Mouse (Mus musculus) small intestine, adult 10 weeks (tissue): ENCODE results near the gene Vmn1r115. TPM values are rescaled to one million over a fixed set of nuclear protein-coding genes. Genes with fewer than 3 reads are reported as not detected.

Experiments
- polyA plus RNA-seq: library from polyadenylated mRNA; stranded (reverse); fragments of 350-450 nt; fragmentation: Illumina TruSeq; extraction: RNeasy Lipid Tissue Mini Kit (QIAGEN cat#74804); gene quantifications from one replicate; pipeline ENCODE4 v1.2.3, GENCODE M21; 2014; ENCODE audit warnings: low replicate concordance

Vmn1r115 gene
- polyA plus RNA-seq, result not detected

DNA sequence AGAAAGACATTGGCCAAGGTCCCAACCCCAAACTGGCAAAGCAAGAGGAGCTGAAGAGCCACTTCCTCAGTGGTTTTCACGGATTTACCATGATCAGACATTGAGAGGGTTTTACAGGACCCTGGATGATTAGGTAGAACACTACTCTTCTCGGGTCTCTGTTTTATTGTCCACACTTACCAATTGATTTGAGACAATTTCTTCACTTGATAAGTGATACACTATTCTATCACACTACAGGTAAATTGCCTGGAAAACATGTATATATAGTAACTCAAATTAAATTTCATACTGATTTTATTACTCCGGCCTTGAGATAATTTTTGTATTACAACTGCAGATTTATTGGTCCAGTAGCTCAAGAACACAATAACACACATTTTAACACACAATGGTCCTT is at the start of gene Vmn1r115:
TSS of gene Vmn1r115 (minus strand) at position 101 of the 400 bp plus-strand sequence.

GRCm38 (mm10) chr7:20884021-20884420 is 39.2 kb upstream of the Vmn1r115 start, which contains the start of gene Vmn1r117:
Gene Vmn1r117 (minus strand): TSS chr7:20884121.

GRCm38 (mm10) chr7:20871956-20872355 is 27.2 kb upstream of the Vmn1r115 start, which contains the start of gene Vmn1r116:
Gene Vmn1r116 (plus strand): TSS chr7:20872256.

GRCm38 (mm10) chr7:20812086-20812485 is 32.7 kb downstream of the Vmn1r115 start, which contains the start of gene Vmn1r114:
Gene Vmn1r114 (minus strand): TSS chr7:20812186.

Other genes starting within 250 kb of the Vmn1r115 start
- gene Gm4513, start 246.0 kb downstream of the Vmn1r115 start, polyA plus RNA-seq, result not detected
- gene Vmn1r107, start 176.1 kb downstream of the Vmn1r115 start, polyA plus RNA-seq, result not detected
- gene Vmn1r111, start 141.8 kb downstream of the Vmn1r115 start, polyA plus RNA-seq, result not detected
- gene Gm10668, start 114.4 kb downstream of the Vmn1r115 start, polyA plus RNA-seq, result not detected
- gene Vmn1r112, start 73.8 kb downstream of the Vmn1r115 start, polyA plus RNA-seq, result not detected
- gene Vmn1r113, start 57.7 kb downstream of the Vmn1r115 start, polyA plus RNA-seq, result not detected
- not detected for gene Vmn1r114, start 32.8 kb downstream of the Vmn1r115 start, polyA plus RNA-seq
- gene Vmn1r116, start 27.3 kb upstream of the Vmn1r115 start, polyA plus RNA-seq, result not detected
- gene Vmn1r117, start 39.1 kb upstream of the Vmn1r115 start, polyA plus RNA-seq, result not detected
- not detected for gene Vmn1r118, start 67.4 kb upstream of the Vmn1r115 start, polyA plus RNA-seq
- gene Vmn1r119, start 167.5 kb upstream of the Vmn1r115 start, polyA plus RNA-seq, result not detected
- gene Vmn1r120, start 208.8 kb upstream of the Vmn1r115 start, polyA plus RNA-seq, result not detected